ENCODE assay signal across 13 mouse cellular contexts in the genomic region with DNA sequence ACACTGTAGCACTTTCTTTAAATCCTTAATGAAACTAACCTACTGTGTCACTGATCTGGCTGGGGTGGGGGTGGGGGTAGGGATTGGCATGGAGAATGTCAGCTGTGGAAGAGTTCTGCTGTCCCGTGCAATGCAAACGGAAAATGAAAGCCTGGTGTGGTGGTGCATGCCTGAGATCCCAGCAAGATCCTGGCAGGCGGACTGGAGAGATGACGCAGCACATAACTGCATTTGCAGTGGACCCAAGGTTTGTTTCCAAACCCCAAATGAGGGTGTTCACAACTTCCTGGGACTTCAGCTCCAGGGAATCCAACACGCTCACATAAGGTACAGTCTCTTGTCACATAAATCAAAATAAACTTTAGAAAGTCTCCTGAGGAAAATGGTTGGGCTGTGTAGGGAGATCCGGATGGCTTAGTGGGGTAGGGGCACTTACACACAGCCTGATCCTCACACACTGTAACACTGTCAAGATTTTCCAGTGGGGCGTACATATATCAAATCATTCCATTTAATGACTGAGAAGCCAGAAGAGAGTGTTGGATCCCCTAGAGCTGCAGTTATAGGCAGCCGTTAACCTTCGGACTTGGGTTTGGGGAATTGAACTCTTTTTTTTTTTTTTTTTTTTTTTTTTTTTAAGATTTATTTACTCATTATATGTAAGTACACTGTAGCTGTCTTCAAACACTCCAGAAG. TPM values are rescaled to one million over a fixed set of nuclear protein-coding genes. Genes with fewer than 3 reads are reported as not detected.
A peak's percentile ranks its signal among the peaks of the same experiment; 100 is the strongest.
DNase-seq lines count a peak whose midpoint lies in the region; ATAC-seq and TF ChIP-seq lines count a peak whose summit lies in the region.
"Had no signal": no experiment of that assay in that cellular context is flagged by ENCODE, and none has a peak within 500 bp of the region (broad histone marks: within the 10 kb centered on the region; RNA-seq: fewer than 3 reads in every experiment).

No protein-coding gene starts in this region.

- H3K9me3 ChIP-seq in heart, embryonic 16.5 days (replicated peaks; ENCODE audit: control insufficient read depth, low read length): no peaks in the 10 kb centered on the region

- 53% methylated on average over 9 of the region's 9 CpGs for WGBS in heart, embryonic 16.5 days
- 65% methylated on average over 9 of the region's 9 CpGs for WGBS in cerebellum, adult 2 months

- TF ChIP-seq CTCF in cerebellum, adult 2 months (IDR thresholded peaks at IDR 0.05; ENCODE audit: borderline replicate concordance, insufficient read depth, low read depth, low read length): no peak

- peak overlapping the region; percentile 63 for H3K9ac ChIP-seq in heart, embryonic 16.5 days (ENCODE audit: low read length)

- peak overlapping the region; percentile 51; the same call in 1 of the 2 replicates for H3K27ac ChIP-seq in brown adipose tissue, adult 24 weeks (replicated peaks; ENCODE audit: low read depth, low read length)
- H3K27ac ChIP-seq in heart, embryonic 16.5 days (ENCODE audit: low read length): peak overlapping the region; percentile 91
- no peak overlapping the region for H3K27ac ChIP-seq in cerebellum, adult 2 months (ENCODE audit: insufficient read depth, low read length)

- DNase-seq in kidney, adult 9 months: peak; percentile 49
- DNase-seq in kidney, adult 18-20 months: no peak
- peak; percentile 55 for DNase-seq in lung, postnatal 25 days (ENCODE audit: low spot score)
- no peak for DNase-seq in frontal cortex, adult 2 months (ENCODE audit: extremely low spot score in 1 of 2, low spot score in 1 of 2)
- DNase-seq in cerebellum, adult 2 months: no peak
- DNase-seq: adrenal gland, postnatal 25 days; liver; thymus, postnatal 25 days had no signal

- TF ChIP-seq POLR2A in cerebellum, adult 2 months (IDR thresholded peaks at IDR 0.05; ENCODE audit: borderline replicate concordance, insufficient read depth, low read length): no peak

- ATAC-seq in heart, embryonic 16.5 days (replicated peaks; ENCODE audit: extremely low read depth, insufficient read depth, low FRiP score): no peak
- no peak for ATAC-seq in erythroblast, adult 5-6 weeks (replicated peaks; ENCODE audit: low FRiP score, poor library complexity, severe bottlenecking)

- peak overlapping the region; percentile 60 for H3K4me2 ChIP-seq in heart, embryonic 16.5 days (ENCODE audit: low read depth, low read length)

- no peaks in the 10 kb centered on the region for H3K36me3 ChIP-seq in heart, embryonic 16.5 days (ENCODE audit: control insufficient read depth, insufficient read depth)

- no peak overlapping the region for H3K4me3 ChIP-seq in brown adipose tissue, adult 24 weeks (ENCODE audit: insufficient read depth, low read depth, low read length)
- peak overlapping the region; percentile 29 for H3K4me3 ChIP-seq in heart, embryonic 16.5 days (ENCODE audit: low read length)
- no peak overlapping the region for H3K4me3 ChIP-seq in cerebellum, adult 2 months (replicated peaks; ENCODE audit: insufficient read depth, low read depth, low read length)

- no peaks in the 10 kb centered on the region for H3K4me1 ChIP-seq in brown adipose tissue, adult 24 weeks (ENCODE audit: control insufficient read depth, insufficient read depth, insufficient read length, low read length)
- H3K4me1 ChIP-seq in heart, embryonic 16.5 days (ENCODE audit: control insufficient read depth, insufficient read depth, low read length): peaks cover 15% of the 10 kb centered on the region
- H3K4me1 ChIP-seq in cerebellum, adult 2 months (ENCODE audit: control insufficient read depth, insufficient read depth, low read length): no peaks in the 10 kb centered on the region; the same call in 1 of the 2 replicates

- no peaks in the 10 kb centered on the region for H3K27me3 ChIP-seq in heart, embryonic 16.5 days (ENCODE audit: control insufficient read depth, insufficient read depth, low read length)
- no peaks in the 10 kb centered on the region for H3K27me3 ChIP-seq in cerebellum, adult 2 months (ENCODE audit: control insufficient read depth, insufficient read depth, low read length)

RNA-seq across cellular contexts. Expression of a gene that starts 7.4 kb away (rescaled TPM):
- 91.8 and 116 TPM in 2 replicates for polyA plus RNA-seq in brown adipose tissue, adult 24 weeks (2012; ENCODE audit: insufficient read depth, insufficient read length, missing spikeins)
- 14.6 and 14.9 TPM in 2 replicates for polyA plus RNA-seq in heart, embryonic 16.5 days (2015; fragmentation: Nextera tagmentation; extraction: Ambion mirVana)
- 14.4 and 28.6 TPM in 2 replicates for total RNA-seq in erythroblast, adult 5-6 weeks (2015; ENCODE audit: low replicate concordance)
- total RNA-seq in erythroblast, adult 5-6 weeks (2017; ENCODE audit: low replicate concordance): 25.6 and 61.1 TPM in 2 replicates
- 9.1 and 11.5 TPM in 2 replicates for polyA plus RNA-seq in frontal cortex, adult 2 months (2012; rRNA removed)
- 21.8 and 25.3 TPM in 2 replicates for polyA plus RNA-seq in cerebellum, adult 2 months (2012; rRNA removed)

RNA-seq across cellular contexts. Expression of a gene that starts 14.0 kb away (rescaled TPM):
- polyA plus RNA-seq in brown adipose tissue, adult 24 weeks (2012; ENCODE audit: insufficient read depth, insufficient read length, missing spikeins): not detected in 2 replicates
- 0.37 and 1.5 TPM in 2 replicates for polyA plus RNA-seq in heart, embryonic 16.5 days (2015; fragmentation: Nextera tagmentation; extraction: Ambion mirVana)
- not detected in 2 replicates for total RNA-seq in erythroblast, adult 5-6 weeks (2015; ENCODE audit: low replicate concordance)
- not detected in 2 replicates for total RNA-seq in erythroblast, adult 5-6 weeks (2017; ENCODE audit: low replicate concordance)
- polyA plus RNA-seq in frontal cortex, adult 2 months (2012; rRNA removed): 0.13 TPM in 1 of 2 replicates, not detected in the other
- polyA plus RNA-seq in cerebellum, adult 2 months (2012; rRNA removed): 0.23 and 0.73 TPM in 2 replicates
- total RNA-seq: adrenal gland, postnatal 25 days; common myeloid progenitor, adult 5-6 weeks had no signal
- polyA plus RNA-seq: kidney, postnatal 0 days had no signal

RNA-seq across cellular contexts. Expression of a gene that starts 46.0 kb away (rescaled TPM):
- polyA plus RNA-seq in brown adipose tissue, adult 24 weeks (2012; ENCODE audit: insufficient read depth, insufficient read length, missing spikeins): 6.9 and 7.6 TPM in 2 replicates
- 16.8 and 19.1 TPM in 2 replicates for polyA plus RNA-seq in heart, embryonic 16.5 days (2015; fragmentation: Nextera tagmentation; extraction: Ambion mirVana)
- 23.6 and 25.1 TPM in 2 replicates for total RNA-seq in erythroblast, adult 5-6 weeks (2015; ENCODE audit: low replicate concordance)
- 0.84 and 7.8 TPM in 2 replicates for total RNA-seq in erythroblast, adult 5-6 weeks (2017; ENCODE audit: low replicate concordance)
- 17.6 and 20.6 TPM in 2 replicates for polyA plus RNA-seq in frontal cortex, adult 2 months (2012; rRNA removed)
- 20.7 and 21.4 TPM in 2 replicates for polyA plus RNA-seq in cerebellum, adult 2 months (2012; rRNA removed)

Comparison
In these comparisons a context has a peak if more than half of its experiments do, and no peak if none do; other contexts are left out.
1. DNase-seq: peak in kidney, adult 9 months (single experiment) and lung, postnatal 25 days (single experiment); none in kidney, adult 18-20 months (single experiment), frontal cortex, adult 2 months (0 of 2) and cerebellum, adult 2 months (0 of 2).